Mouse (Mus musculus) inflammation-experienced regulatory T-cells, adult 6 months (primary cell): ENCODE results near the gene Mki67. TPM values are rescaled to one million over a fixed set of nuclear protein-coding genes. Genes with fewer than 3 reads are reported as not detected.
A peak's percentile ranks its signal among the peaks of the same experiment; 100 is the strongest.
"Not testable (repeated sequence)": the region's sequence is repeated elsewhere in the genome, so short reads cannot be mapped to it uniquely, and the experiment has no call there.

Source experiments
- ATAC-seq: one replicate; pipeline ENCODE4 v1.8.0; 2017
- polyA plus RNA-seq, 3 experiments: library from polyadenylated mRNA; unstranded; fragments of 100-300 nt; shearing (Covaris generic); gene quantifications; one replicate each; pipeline ENCODE4 v1.2.1; 2017

Gene Mki67
- polyA plus RNA-seq, 3 experiments from 2014 or later: 7.4 to 62.6 (median 9.7) TPM

DNA sequence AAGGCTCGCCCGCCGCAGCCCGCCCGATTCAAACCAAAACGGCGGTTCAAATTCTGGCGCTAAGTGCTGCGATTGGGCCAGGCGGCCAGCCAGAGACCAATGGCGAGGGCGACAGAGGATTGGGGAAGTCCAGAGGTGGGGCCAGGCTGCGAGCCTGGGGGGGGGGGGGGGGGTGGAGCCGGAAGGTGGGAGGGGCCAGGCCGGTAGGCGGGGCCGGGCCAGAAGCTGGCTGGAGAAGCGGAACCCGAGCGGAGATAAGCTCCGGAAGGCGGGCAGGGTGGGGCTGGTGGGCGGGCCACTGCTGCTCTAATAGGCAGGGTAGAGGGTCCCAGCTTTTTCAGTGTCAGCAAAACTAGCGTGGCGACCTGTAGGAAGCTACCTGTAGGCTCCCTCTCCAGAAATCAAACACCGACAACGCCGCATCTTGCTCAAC is 300 bp upstream of the Mki67 start:
- peak; percentile 90 for ATAC-seq

DNA sequence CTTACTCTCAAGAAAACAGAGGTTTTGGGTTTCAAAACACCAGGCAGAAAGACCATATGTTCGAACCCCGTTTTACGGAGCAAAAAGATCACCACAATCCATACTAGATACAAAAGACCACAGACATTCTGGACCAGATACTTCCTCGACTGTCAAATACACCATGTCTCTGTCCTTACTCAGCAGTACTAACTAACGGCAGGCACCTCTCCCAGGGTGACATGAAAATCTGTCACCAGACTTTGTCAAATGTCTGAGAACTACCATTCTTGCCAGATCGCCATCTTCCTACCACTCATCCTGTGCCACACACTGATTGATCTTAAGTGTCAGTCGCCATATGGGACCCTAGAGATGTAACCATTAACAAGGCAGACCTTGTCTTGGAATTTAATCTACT is 995 bp downstream of the Mki67 start:
- no peak for ATAC-seq

DNA sequence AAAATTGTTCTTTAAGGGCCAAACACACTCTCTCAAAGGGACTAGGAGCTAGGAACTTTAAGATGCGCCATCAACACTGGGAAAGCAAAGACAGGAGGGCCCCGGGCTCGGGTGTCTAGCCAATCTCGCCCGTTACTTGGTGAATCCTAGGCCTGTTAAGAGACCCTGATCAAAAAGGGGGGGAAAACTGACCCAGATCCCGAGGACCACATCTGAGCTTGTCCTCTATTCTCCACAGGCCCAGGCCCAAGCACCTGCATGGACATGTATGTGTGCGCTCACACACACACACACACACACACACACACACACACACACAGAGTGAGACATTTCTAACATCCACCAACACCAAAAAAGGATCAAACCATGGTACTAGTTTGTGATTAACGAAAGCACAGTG is 2.8 kb downstream of the Mki67 start:
- ATAC-seq: no peak

DNA sequence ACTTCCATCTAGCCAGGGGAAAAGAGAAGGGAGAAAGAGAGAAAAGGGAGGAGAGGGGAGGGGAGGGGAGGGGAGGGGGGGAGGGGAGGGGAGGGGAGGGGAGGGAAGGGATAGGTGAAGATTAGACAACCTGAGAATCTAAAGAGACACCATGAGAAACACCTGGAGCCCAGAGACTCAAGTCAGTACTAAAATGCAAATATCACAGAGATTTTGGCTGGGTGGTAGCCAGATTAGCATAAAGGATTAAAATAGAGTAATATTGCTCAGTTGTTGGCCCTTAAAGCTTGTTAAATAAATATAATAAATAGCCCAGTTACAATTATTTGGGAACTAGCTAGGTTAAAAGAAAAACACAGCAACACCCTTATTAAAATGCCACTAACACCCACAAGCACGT is 3.6 kb downstream of the Mki67 start:
- no peak for ATAC-seq

DNA sequence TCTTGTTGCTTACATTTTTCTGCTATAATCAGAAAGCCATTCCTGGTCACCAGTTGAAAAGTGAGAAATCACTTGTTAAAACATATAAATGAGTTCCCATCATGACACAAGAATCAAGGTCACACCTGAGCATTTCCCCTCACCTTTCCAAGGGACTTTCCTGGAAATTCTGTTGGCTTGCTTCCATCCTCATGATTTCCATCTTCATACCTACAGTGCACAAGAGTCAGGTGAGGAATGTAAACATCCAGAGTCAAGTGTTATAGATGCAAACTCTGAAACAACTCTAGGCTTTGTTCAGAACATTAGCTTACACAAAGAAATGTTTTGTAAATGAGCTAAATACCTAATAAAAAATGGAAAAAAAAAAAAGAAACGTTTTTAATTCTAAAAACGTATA is 5.5 kb downstream of the Mki67 start:
- no peak for ATAC-seq

DNA sequence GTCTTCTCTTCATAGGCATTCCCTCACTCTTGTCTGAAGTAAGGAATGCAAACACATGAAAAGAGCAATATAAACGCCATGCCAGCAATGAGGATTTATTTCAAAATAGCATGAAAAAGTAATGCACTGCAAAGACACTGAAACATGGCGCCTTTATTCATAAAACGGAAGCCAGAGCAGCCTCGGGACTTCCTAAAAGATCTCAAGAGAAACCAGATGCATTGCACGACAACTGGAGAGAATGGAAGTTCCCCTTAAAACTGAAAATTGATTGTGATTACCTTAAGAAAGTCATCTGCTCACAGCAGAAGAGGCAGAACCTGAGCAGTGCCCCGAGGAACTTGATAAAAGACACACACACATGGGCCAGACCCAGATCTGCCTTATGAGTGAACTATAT is 10.4 kb downstream of the Mki67 start:
- ATAC-seq: no peak

DNA sequence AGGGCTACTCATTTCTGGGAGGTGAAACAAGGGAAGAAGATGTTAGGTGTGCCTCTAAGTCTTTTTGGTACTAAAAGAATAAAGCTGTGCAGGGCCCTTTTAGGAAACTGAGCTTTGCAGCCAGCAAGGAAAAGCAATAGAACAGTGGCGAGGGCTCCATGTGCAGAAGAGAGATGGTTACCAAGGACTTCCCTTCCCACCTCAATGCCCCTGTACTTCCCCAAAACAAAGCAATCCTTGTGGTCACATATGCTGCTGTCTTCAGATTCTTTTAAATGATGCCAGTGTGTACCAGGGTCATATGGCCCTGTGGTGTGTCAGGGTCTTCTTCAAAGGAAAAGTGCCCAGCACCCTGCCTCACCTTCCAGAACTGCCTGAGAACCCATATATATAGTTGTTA is 11.1 kb downstream of the Mki67 start:
- no peak for ATAC-seq

DNA sequence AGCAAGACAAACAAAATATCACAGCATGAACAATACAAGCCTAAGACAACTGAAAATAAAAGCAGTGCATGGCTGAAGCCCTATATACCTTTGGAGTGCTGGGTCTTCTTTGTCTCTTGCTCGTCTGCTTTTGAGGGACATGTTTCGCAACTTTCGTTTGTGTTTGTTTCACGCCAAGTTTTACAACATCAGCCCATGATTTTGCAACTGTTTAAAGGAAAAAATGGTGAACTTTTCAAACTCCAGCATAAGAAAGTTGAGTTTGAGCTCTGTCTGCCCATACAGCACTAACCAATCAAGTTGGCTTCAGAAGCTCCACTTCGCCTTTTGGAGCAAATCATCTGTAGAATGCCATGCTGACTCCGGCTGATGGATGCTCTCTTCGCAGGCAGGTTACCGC is 11.9 kb downstream of the Mki67 start:
- no peak for ATAC-seq

DNA sequence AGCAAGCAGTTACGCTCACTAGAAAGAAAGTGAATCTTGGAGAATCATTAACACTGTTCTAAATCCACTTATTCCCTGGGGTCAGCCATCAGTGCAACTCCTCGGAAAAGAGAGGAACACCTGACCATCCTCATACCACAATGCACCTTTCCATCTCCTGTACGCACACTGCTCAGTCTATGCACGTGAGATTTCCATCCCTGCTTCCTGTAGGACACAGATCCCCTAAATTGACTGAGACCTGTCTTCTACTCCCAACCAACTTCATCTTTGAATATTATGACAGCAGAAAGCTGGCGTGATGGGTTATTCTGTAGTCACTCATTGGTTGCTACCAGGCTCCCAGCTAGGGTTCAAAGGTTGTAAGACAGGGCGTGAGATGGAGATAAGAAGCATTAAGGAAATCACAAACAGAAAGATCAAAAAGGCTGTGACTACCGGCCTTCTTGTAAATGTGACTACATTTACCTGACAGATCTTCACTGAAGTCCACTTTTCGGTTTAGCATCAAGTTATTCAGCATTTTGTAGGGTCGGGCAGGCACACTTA is 12.5 kb downstream of the Mki67 start:
- no peak for ATAC-seq

DNA sequence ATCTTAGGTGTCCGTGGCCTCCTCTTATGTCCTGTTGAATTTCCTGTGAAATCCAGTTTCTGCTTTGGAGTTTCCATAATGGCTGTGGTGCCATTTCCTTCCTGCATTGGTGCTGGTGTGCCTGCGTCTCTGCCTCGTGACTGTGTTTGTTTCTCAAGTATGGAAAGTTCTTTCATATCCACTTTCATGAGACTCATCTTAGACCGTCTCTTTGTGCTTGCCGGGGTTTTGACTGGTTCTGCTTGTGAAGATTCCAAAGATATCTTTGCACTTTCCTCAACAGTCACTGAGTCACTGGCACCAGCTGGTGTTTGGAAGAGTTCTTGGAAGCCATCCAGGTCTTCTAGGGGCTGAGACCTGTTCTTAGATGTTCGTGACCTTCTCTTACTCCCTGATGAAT is 16.8 kb downstream of the Mki67 start:
- not testable (repeated sequence) for ATAC-seq

DNA sequence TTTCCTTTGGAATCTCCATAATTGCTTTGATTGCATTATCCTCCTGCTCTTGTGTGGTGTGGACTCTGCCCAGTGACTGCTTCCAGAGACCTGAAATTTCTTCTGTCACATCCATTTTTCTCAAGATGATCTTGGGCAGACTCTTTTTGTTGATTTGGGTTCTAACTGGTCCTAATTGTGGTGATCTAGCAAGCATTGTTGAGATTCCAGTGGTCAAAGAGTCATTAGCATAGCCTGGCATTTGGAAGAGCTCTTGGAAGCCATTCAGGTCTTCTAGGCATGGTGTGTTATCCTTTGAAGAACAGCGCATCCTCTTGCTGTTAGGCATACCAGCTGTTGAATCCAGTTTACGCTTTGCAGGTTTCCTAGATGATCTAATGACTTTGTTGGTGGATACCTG is 17.8 kb downstream of the Mki67 start:
- ATAC-seq: no peak

DNA sequence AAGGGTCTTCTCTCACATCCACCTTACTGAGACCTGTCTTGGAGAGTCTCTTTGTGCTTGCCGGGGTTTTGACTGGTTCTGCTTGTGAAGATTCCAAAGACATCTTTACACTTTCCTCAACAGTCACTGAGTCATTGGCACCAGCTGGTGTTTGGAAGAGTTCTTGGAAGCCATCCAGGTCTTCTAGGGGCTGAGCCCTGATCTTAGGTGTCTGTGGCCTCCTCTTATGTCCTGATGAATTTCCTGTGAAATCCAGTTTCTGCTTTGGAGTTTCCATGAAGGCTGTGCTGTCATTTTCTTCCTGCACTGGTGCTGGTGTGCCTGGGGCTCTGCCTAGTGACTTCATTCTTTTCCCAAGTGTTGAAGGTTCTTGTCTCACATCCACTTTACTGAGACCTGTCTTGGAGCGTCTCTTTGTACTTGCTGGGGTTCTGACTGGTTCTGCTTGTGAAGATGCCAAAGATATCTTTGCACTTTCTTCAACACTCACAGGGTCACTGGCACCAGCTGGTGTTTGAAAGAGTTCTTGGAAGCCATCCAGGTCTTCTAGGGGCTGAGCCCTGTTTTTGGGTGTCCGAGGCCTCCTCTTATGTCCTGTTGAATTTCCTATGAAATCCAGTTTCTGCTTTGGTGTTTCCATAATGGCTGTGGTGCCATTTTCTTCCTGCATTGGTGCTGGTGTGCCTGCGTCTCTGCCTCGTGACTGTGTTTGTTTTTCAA is 19.0 kb downstream of the Mki67 start:
- ATAC-seq: not testable (repeated sequence)

DNA sequence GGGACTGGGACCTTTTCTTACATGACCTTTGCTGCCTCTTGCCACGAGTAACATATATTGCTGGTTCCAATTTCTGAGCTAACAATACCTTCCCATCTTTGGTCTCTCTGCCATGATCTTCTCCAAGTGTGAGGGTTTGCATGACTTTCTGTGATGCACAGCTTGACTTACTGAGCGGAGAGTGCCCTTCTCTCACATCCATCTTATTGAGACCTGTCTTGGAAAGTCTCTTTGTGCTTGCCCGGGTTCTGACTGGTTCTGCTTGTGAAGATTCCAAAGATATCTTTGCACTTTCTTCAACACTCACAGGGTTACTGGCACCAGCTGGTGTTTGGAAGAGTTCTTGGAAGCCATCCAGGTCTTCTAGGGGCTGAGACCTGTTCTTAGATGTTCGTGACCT is 20.0 kb downstream of the Mki67 start:
- ATAC-seq: no peak

DNA sequence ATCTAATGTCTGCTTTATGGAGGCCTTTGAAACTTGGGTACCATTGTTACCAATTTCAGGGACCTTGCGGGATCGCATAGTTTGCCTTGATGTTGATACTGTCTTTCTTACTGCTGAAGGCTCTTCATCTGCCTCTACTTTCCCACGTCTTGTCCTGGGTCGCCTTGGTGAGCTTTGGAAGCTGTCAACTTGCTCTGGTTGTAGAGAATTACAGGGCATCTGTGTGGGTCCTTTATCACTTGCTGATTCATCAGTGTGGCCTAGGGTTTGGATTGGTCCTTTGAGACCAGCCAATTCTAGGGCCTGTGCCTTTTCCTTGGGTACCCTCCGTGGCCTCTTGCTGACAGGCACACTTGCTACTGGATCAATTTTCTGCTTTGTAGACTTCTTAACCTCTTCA is 21.4 kb downstream of the Mki67 start:
- ATAC-seq: no peak

DNA sequence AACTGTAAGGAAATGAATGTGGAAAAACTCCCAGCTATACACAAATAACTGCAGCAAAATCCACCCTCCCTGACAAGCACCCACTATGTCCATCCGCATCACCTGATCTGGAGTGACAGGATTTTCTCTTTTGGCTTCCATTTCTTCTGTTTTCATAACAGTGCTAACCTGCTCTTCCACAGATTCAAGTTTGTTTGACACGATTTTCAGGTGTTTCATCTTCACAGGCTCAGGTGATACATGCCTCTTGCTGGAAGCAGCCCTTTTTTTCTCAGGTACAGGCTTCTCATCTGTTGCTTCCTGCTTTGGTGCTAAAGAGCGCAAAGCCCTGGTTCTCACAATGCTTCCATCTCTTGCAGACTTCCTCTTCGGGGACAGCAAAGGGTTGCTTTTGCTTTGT is 22.0 kb downstream of the Mki67 start:
- ATAC-seq: no peak

DNA sequence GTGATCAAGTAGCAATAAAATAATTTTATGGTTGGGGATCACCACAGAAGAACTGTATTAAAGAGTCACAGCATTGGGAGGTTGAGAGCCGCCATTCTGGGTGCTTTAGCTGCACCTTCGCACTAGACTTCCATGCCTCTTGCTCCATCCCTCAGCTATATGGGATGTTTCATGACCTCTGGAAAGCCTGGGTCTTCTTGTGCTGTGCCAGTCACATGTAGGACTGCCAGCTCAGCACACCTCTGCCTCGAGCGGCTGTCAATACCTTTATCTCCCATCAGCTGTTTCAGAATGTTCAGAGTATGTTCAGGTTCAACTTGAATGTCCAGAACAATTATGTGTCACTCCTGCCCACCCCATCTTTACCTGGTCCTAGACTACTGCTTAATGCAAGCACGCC is 24.2 kb downstream of the Mki67 start:
- ATAC-seq: no peak

DNA sequence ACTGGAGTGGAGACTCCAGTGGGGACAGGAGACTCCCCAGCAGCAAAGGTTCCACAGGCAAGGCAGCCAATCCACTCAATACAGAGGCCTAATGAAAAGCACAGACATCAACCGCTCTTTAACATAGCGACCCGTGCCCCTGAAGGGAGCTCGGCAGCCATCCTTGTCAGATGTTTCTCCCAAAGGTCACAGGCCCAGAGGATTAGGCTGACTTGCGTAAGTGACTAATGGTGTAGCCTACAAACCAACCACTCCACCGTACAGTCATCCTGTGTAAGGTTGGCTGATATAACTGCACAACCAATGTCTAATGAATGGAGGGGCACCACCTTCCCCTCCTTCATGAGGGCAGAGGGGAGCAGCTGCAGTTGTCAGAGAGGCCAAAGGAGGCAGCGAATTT is 26.8 kb downstream of the Mki67 start:
- no peak for ATAC-seq

DNA sequence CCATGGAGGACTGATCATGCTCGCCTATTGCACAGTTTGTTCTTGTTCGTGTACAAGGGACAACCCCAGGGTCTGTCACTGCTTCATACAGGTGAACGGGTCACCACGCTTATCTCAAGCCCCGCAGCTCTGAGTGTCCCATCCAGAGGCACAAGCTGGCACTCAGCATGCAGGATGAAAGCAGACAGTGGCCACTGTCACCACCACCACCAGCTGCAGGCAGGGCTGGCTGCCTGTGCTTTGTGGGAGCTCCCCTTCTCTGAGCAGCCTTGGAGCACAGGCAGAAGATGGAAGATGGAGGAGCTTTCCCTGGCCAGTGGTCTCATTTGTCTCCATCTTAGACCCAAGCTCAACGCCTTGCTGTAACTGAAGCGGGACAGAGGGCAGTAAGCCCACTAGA is 31.2 kb downstream of the Mki67 start:
- no peak for ATAC-seq

DNA sequence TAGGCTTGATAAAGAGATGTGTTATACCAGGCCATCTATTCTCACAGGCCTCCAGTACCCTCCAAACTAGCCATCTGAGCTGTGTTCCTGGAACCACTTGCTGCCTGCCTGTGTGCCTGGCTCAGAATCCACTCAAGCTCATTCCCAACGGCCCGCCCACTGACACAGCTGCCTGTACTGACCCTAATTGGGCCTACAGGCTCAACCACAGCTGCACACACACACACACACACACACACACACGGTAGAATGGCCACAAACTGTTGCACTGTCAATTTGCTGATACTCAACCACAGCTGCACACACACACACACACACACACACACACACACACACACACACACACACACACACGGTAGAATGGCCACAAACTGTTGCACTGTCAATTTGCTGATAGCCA is 32.1 kb downstream of the Mki67 start:
- not testable (repeated sequence) for ATAC-seq

DNA sequence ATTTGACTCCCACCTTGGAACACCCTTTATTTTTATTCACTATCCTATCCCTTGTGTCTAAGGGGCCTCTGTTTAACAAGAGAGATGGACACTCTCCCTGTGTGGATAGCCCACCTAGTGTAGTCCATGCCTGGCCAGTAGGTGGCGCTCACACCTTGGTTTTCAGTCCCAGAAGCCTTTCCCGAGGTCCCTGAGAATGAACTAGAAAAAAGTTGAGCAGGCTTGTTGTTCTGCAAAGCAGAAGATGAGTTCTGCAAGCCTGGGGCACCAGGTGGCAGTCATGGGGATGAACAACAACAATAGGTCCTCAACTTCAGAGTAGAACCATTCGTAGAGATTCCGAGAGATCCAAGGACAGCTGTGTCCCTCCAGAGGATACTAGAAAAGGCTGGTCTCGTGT is 35.8 kb downstream of the Mki67 start:
- ATAC-seq: peak; percentile 57

DNA sequence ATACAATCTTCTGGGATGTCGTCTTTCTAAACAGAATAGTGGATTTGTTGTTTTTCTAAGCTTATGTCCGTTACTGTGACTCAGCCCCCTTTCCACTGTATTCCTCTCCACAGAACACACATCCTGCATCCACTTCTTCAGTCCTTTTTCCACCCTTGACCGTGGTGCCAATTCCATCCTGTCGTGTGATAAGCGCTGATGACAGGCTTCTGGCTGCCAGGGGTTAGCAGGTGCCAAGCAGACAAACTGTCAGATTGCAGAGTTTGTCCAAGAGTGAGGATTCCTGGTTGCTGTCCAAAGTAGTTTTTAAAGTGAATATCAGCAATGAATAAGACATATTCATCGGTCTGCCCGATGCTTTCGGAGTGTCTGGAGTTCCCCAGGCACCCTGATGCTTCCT is 39.4 kb downstream of the Mki67 start:
- no peak for ATAC-seq

DNA sequence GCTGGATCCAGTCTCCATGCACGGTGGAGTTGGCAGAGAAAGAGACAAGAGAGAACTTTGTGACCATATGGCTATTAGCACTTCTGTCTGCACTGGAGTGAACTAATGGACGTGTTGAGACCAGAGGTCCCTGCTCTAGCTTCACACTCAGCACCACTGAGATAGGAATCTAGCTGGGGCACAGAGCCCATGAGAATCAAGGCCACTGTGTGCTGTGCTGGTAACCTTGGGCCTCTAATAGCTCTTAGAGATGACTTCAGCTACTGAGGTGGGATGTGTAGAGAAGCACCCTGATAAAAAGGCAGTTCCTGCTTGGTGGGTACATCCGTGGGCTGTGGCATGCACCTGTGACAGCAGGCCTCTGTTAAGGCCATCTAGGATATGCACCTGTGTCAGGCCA is 42.6 kb downstream of the Mki67 start:
- no peak for ATAC-seq

DNA sequence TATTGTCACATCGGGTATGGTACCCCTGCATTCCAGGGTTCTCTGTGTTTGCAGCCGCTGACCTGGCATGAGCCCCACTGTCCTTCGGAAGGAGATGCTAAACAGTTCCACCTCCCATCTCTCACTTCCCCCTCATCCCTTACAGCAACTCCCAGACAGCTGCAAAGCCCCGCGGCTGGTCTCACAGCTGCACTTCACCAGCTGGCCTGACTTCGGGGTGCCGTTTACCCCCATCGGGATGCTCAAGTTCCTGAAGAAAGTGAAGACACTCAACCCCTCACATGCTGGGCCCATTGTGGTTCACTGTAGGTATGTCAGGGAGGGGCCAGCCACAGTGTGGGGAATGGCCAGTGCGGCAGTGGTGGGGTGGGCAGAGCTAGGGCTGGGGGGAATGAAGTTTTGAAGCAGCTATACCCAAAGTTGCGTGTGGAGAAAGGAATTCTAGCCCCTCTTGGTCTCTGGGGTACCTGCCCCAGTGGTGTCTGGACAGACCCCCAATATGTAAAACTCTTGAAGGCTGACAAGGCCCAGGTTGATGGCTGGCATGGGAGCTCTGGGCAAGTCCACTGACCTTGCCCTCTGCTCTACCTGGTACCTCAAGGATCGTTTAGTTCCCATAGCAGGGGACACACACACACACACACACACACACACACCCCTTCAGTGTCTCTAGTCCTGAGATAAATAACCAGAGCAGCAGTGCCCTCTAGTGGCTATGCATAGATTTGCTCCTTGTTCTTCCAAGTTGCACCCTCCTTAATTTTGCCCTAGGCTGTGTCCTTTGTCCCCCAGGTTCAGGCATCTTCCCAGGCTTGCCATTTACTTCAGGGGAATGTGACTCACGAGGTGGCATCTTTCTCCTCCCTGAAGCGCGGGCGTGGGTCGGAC is 47.1 kb downstream of the Mki67 start:
- peak; percentile 81 for ATAC-seq

DNA sequence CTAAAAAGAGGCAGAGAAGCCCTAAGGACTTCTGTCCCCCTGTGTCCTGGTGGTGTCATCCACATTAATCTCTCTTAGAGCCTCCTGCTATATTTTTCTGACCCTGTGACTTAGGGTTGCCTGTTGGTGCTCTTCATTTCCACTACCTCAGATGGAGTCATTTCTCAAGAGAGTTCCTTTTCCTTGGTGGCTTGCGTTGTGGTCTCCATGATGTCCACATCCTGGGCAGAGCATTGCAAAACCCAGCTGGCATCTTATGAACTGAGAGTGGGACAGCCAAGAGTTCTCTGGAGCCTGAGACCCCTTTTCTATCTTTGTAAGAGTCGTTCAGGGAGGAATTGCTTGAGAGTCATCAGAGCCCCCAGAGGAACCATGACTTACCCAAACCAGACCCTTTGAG is 49.8 kb downstream of the Mki67 start:
- no peak for ATAC-seq
